Mouse (Mus musculus): ENCODE measurements around the gene Tmem72.

DNA sequence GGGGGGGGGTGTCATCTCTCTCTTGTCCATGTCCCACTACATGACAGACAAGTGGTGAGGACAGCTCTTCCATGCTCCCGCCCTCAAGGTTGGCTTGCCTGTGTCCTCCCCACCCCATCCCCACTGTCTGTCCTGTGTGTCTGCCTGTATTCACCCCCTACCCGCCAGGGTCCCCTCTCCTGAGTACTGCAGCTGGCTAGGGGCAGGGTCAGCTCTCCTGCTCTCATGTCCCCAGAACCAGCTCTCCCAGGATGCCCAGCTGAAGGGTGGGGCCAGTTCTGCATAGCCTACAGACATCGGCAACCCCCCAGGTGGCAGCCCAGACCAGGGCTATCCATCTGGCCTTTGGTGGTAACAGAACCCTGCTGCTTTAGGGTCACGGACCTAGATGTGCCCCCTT is 47.8 kb upstream of the Tmem72 start:
- TF ChIP-seq CTCF (IDR thresholded peaks at IDR 0.05): no peak
- no peak for TF ChIP-seq EP300 (IDR thresholded peaks at IDR 0.05)
